Mouse (Mus musculus) heart, adult 2 months (tissue): ENCODE results near the gene Gpr152. TPM values are rescaled to one million over a fixed set of nuclear protein-coding genes. Genes with fewer than 3 reads are reported as not detected.
A peak's percentile ranks its signal among the peaks of the same experiment; 100 is the strongest.

ENCODE experiments used
- DNase-seq, 2 experiments: peaks; one replicate each; pipeline ENCODE4 v3.0.0; 2021
- H3K27ac ChIP-seq: fragments of 200-600 bp; 2 replicates; pipeline ENCODE4 v1.8.1; 2022
- H3K27me3 ChIP-seq: fragments of 200-500 bp; 2 replicates; pipeline ENCODE4 v1.6.1; 2012; ENCODE audit warnings: mild to moderate bottlenecking, low read length, inconsistent platforms, mixed read lengths; ENCODE audit not compliant: control insufficient read depth, insufficient read depth
- H3K36me3 ChIP-seq: fragments of 200-500 bp; 2 replicates; pipeline ENCODE4 v1.6.1; 2012; ENCODE audit warnings: low read length, inconsistent platforms; ENCODE audit not compliant: control insufficient read depth, insufficient read depth
- H3K4me1 ChIP-seq: fragments of 200-500 bp; 2 replicates; pipeline ENCODE4 v1.6.1; 2011; ENCODE audit warnings: low read length; ENCODE audit not compliant: control insufficient read depth, insufficient read depth
- H3K4me3 ChIP-seq: fragments of 200-600 bp; 2 replicates; pipeline ENCODE4 v1.8.1; 2022
- H3K79me2 ChIP-seq: fragments of 200-500 bp; replicated peaks from 2 replicates; pipeline ENCODE4 v1.6.1; 2012; ENCODE audit warnings: mild to moderate bottlenecking, inconsistent platforms, low read length, moderate library complexity, mixed read lengths; ENCODE audit not compliant: control insufficient read depth, insufficient read depth
- H3K9ac ChIP-seq: fragments of 200-500 bp; 2 replicates; pipeline ENCODE4 v1.6.1; 2012; ENCODE audit warnings: low read depth, mild to moderate bottlenecking, control low read depth, inconsistent platforms, low read length, mixed read lengths
- CTCF ChIP-seq: fragments of 200-600 bp; IDR thresholded peaks from 2 replicates; pipeline ENCODE4 v1.8.1; 2022; ENCODE audit warnings: antibody characterized with exemption, mild to moderate bottlenecking, moderate library complexity
- EP300 ChIP-seq: fragments of 200-500 bp; IDR thresholded peaks from 2 replicates; pipeline ENCODE4 v1.6.1; 2011; ENCODE audit warnings: low read depth, low read length, control low read depth; ENCODE audit not compliant: insufficient read depth
- POLR2A ChIP-seq: fragments of 200-500 bp; IDR thresholded peaks from 2 replicates; pipeline ENCODE4 v1.6.1; 2011; ENCODE audit warnings: mild to moderate bottlenecking, low read depth, low read length, control low read depth; ENCODE audit not compliant: insufficient read depth
- WGBS: fragments of 180-500 bp; shearing (Covaris S2); methylation state at CpG from one replicate; pipeline ENCODE4 v1.1.7; 2018; 5-methylcytosine and 5-hydroxymethylcytosine counted together
- intact Hi-C: fragments of 180-260 bp; cut with DNase I; formaldehyde crosslinking; loops from one replicate; pipeline ENCODE4 v1.15.1; 2025
- polyA plus RNA-seq: library from polyadenylated mRNA; depleted of rRNA; stranded (reverse); fragments of >200 nt; gene quantifications from 2 replicates; pipeline ENCODE4 v1.2.3, GENCODE M21; 2012; rRNA removed
- total RNA-seq, 2 experiments: library from RNA; stranded (reverse); gene quantifications; 2 replicates each; pipeline ENCODE4 v1.2.3; 2021

Gene Gpr152
- total and polyA plus RNA-seq, 3 experiments: 0.05 to 0.12 TPM; not detected in 1

DNA sequence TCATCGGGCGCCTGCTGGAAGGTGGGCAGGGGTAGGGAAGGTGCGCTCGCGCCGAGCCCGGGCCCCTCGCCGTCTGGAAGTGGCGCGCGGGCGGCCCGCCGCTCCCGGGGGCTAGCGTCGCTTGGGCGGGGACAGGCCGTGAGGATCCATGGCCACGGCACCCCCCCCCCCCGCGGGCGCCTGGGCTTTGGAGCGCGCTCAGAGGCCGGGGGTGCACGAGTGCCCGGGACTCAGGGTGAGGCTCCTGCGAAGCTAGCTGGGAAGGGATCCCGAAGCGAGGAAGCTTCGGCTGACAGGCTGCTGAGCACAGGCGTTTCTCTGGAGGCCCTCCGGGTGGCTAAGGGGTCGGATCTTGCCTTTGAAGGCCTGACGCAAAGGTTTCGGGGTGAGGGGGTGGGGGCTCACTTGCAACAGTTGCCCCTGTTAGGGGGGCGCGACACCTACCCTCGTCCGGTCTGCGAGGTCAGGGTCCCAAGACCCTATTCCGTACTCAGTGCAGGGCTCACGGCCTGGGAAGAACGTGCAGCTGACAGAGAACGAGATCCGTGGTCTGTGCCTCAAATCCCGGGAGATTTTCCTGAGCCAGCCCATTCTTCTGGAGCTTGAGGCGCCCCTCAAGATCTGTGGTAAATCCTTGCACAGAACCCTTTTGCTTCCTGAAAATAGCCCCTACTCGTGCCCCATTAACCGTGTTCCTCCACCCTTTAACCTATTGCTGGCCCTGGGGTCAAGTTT, 52.8 kb downstream of the Gpr152 start:
- Histone ChIP-seq H3K4me3 (peak overlapping the region; percentile 98), H3K9ac (peak overlapping the region; percentile 99), H3K4me1 (peaks cover 10% of the 10 kb centered on the region), H3K27ac (peak overlapping the region; percentile 96), H3K36me3 (peaks cover 12% of the 10 kb centered on the region), H3K79me2 (peaks cover 5% of the 10 kb centered on the region; the same call in 1 of the 2 replicates), H3K27me3 (no peaks in the 10 kb centered on the region)
- intact Hi-C loops: loop anchor here (1.0 kb wide), 2 partner anchors 9 to 22 kb away; partner anchors contain the start of gene Rad9a
- TF ChIP-seq POLR2A: no peak
- TF ChIP-seq EP300: no peak
- TF ChIP-seq CTCF: no peak
- under 1% methylated on average over 46 of the region's 52 CpGs for WGBS
- peak in 1 of 2 experiments; percentile 45 for DNase-seq

GRCm38 (mm10) chr19:4193129-4193528, 53.5 kb downstream of the Gpr152 start:
- Histone ChIP-seq H3K27me3 (no peaks in the 10 kb centered on the region), H3K9ac (peak overlapping the region; percentile 99), H3K4me1 (peaks cover 10% of the 10 kb centered on the region), H3K36me3 (peaks cover 12% of the 10 kb centered on the region), H3K27ac (peak overlapping the region; percentile 96; the same call in 1 of the 2 replicates), H3K79me2 (peaks cover 5% of the 10 kb centered on the region; the same call in 1 of the 2 replicates), H3K4me3 (peak overlapping the region; percentile 98)
- WGBS: 44% methylated on average over 6 of the region's 6 CpGs
- DNase-seq: no peak
- no peak for TF ChIP-seq POLR2A
- no peak for TF ChIP-seq CTCF
- no peak for TF ChIP-seq EP300
- intact Hi-C loops: no loop called here

GRCm38 (mm10) chr19:4194021-4194724, 54.6 kb downstream of the Gpr152 start:
- Histone ChIP-seq H3K9ac (no peak overlapping the region), H3K36me3 (peaks cover 12% of the 10 kb centered on the region)
- no peak for DNase-seq

GRCm38 (mm10) chr19:4194776-4195650, 55.4 kb downstream of the Gpr152 start:
- WGBS: 81% methylated on average over 12 of the region's 12 CpGs
- Histone ChIP-seq H3K27ac (no peak overlapping the region), H3K79me2 (peaks cover 5% of the 10 kb centered on the region; the same call in 1 of the 2 replicates), H3K4me3 (no peak overlapping the region), H3K4me1 (peaks cover 10% of the 10 kb centered on the region), H3K27me3 (no peaks in the 10 kb centered on the region), H3K36me3 (peaks cover 12% of the 10 kb centered on the region), H3K9ac (no peak overlapping the region)
- no peak for DNase-seq
- TF ChIP-seq CTCF (no peak), EP300 (no peak), POLR2A (no peak)
- intact Hi-C loops: no loop called here

More at GRCm38 (mm10) chr19:4194021-4194724, 54.6 kb downstream of the Gpr152 start:
- WGBS: 78% methylated on average over 8 of the region's 8 CpGs
- TF ChIP-seq POLR2A: no peak
- TF ChIP-seq EP300: no peak
- no peak for TF ChIP-seq CTCF
- peaks cover 10% of the 10 kb centered on the region for H3K4me1 ChIP-seq
- H3K27ac ChIP-seq: no peak overlapping the region
- intact Hi-C loops: no loop called here
- no peak overlapping the region for H3K4me3 ChIP-seq
- peaks cover 5% of the 10 kb centered on the region; the same call in 1 of the 2 replicates for H3K79me2 ChIP-seq
- no peaks in the 10 kb centered on the region for H3K27me3 ChIP-seq

Other genes starting within 250 kb of the Gpr152 start
Only the 30 nearest of the 33 such genes appear.
- gene Unc93b1, start 204.6 kb upstream of the Gpr152 start, total RNA-seq: 10 to 100 TPM; 17.5 to 18.3 TPM
- 38.1 and 45.5 TPM in 2 replicates for gene Unc93b1, start 204.6 kb upstream of the Gpr152 start, polyA plus RNA-seq
- gene Aldh3b3, start 181.1 kb upstream of the Gpr152 start, total RNA-seq: under 1 TPM; 0.39 to 0.61 TPM
- 2.8 and 5.4 TPM in 2 replicates for gene Aldh3b3, start 181.1 kb upstream of the Gpr152 start, polyA plus RNA-seq
- gene Aldh3b2, start 167.5 kb upstream of the Gpr152 start, total RNA-seq: under 1 TPM; 0.18 to 0.26 TPM
- gene Aldh3b2, start 167.5 kb upstream of the Gpr152 start, polyA plus RNA-seq: 0.91 and 1.6 TPM in 2 replicates
- gene Acy3, start 153.2 kb upstream of the Gpr152 start, total RNA-seq: 10 to 100 TPM; 21.5 to 28.0 TPM
- gene Acy3, start 153.2 kb upstream of the Gpr152 start, polyA plus RNA-seq: 68.7 and 89.9 TPM in 2 replicates
- gene Tbx10, start 147.0 kb upstream of the Gpr152 start, total RNA-seq: not detected
- gene Tbx10, start 147.0 kb upstream of the Gpr152 start, polyA plus RNA-seq: 0.14 TPM in 1 of 2 replicates, not detected in the other
- 100 to 1,000 TPM; 136 to 149 TPM for gene Nudt8, start 139.2 kb upstream of the Gpr152 start, total RNA-seq
- gene Nudt8, start 139.2 kb upstream of the Gpr152 start, polyA plus RNA-seq: 46.4 and 61.9 TPM in 2 replicates
- 1 to 10 TPM; 1.0 to 1.7 TPM for gene Gm49405, start 139.2 kb upstream of the Gpr152 start, total RNA-seq
- gene Gm49405, start 139.2 kb upstream of the Gpr152 start, polyA plus RNA-seq: 11.0 TPM in 2 replicates
- 100 to 1,000 TPM; 193 to 236 TPM for gene Doc2g, start 136.5 kb upstream of the Gpr152 start, total RNA-seq
- 432 and 597 TPM in 2 replicates for gene Doc2g, start 136.5 kb upstream of the Gpr152 start, polyA plus RNA-seq
- gene Ndufv1, start 127.0 kb upstream of the Gpr152 start, total RNA-seq: 1,000 to 10,000 TPM; 1,031 to 1,231 TPM
- 1,078 and 1,145 TPM in 2 replicates for gene Ndufv1, start 127.0 kb upstream of the Gpr152 start, polyA plus RNA-seq
- 100 to 1,000 TPM; 356 to 371 TPM for gene Gstp1, start 101.8 kb upstream of the Gpr152 start, total RNA-seq
- 480 and 490 TPM in 2 replicates for gene Gstp1, start 101.8 kb upstream of the Gpr152 start, polyA plus RNA-seq
- gene Gstp2, start 93.8 kb upstream of the Gpr152 start, total RNA-seq: 100 to 1,000 TPM; 121 to 137 TPM
- 38.3 and 58.2 TPM in 2 replicates for gene Gstp2, start 93.8 kb upstream of the Gpr152 start, polyA plus RNA-seq
- not detected for gene Gstp3, start 80.2 kb upstream of the Gpr152 start, total RNA-seq
- gene Gstp3, start 80.2 kb upstream of the Gpr152 start, polyA plus RNA-seq: 1.1 TPM in 1 of 2 replicates, not detected in the other
- not detected for gene Cabp2, start 58.2 kb upstream of the Gpr152 start, total RNA-seq
- not detected in 2 replicates for gene Cabp2, start 58.2 kb upstream of the Gpr152 start, polyA plus RNA-seq
- 10 to 100 TPM; 39.9 to 43.2 TPM for gene Cdk2ap2, start 42.6 kb upstream of the Gpr152 start, total RNA-seq
- 81.3 and 85.3 TPM in 2 replicates for gene Cdk2ap2, start 42.6 kb upstream of the Gpr152 start, polyA plus RNA-seq
- gene Pitpnm1, start 39.8 kb upstream of the Gpr152 start, total RNA-seq: 10 to 100 TPM; 18.1 to 19.9 TPM
- 43.6 and 49.9 TPM in 2 replicates for gene Pitpnm1, start 39.8 kb upstream of the Gpr152 start, polyA plus RNA-seq
- gene Aip, start 13.9 kb upstream of the Gpr152 start, total RNA-seq: 10 to 100 TPM; 55.1 to 60.6 TPM
- 69.4 and 82.1 TPM in 2 replicates for gene Aip, start 13.9 kb upstream of the Gpr152 start, polyA plus RNA-seq
- gene Cabp4, start 4.2 kb downstream of the Gpr152 start, total RNA-seq: not detected
- gene Cabp4, start 4.2 kb downstream of the Gpr152 start, polyA plus RNA-seq: 0.21 TPM in 1 of 2 replicates, not detected in the other
- 10 to 100 TPM; 43.9 to 45.1 TPM for gene Coro1b, start 8.8 kb downstream of the Gpr152 start, total RNA-seq
- 83.3 and 95.0 TPM in 2 replicates for gene Coro1b, start 8.8 kb downstream of the Gpr152 start, polyA plus RNA-seq
- gene Ptprcap, start 13.8 kb downstream of the Gpr152 start, total RNA-seq: 1 to 10 TPM; 1.1 to 1.7 TPM
- gene Ptprcap, start 13.8 kb downstream of the Gpr152 start, polyA plus RNA-seq: 2.2 and 6.4 TPM in 2 replicates
- gene Rps6kb2, start 23.6 kb downstream of the Gpr152 start, total RNA-seq: 10 to 100 TPM; 14.7 to 18.2 TPM
- gene Rps6kb2, start 23.6 kb downstream of the Gpr152 start, polyA plus RNA-seq: 29.5 and 32.9 TPM in 2 replicates
- 10 to 100 TPM; 24.4 to 27.0 TPM for gene Carns1, start 35.7 kb downstream of the Gpr152 start, total RNA-seq
- 78.0 and 79.1 TPM in 2 replicates for gene Carns1, start 35.7 kb downstream of the Gpr152 start, polyA plus RNA-seq
- gene Tbc1d10c, start 51.5 kb downstream of the Gpr152 start, total RNA-seq: 10 to 100 TPM; 12.4 to 14.4 TPM
- 13.7 and 15.8 TPM in 2 replicates for gene Tbc1d10c, start 51.5 kb downstream of the Gpr152 start, polyA plus RNA-seq
- gene Ppp1ca, start 52.3 kb downstream of the Gpr152 start, total RNA-seq: 100 to 1,000 TPM; 272 to 313 TPM
- gene Ppp1ca, start 52.3 kb downstream of the Gpr152 start, polyA plus RNA-seq: 406 and 497 TPM in 2 replicates
- gene Rad9a, start 61.9 kb downstream of the Gpr152 start, total RNA-seq: 1 to 10 TPM; 4.1 to 4.4 TPM
- 13.5 and 13.9 TPM in 2 replicates for gene Rad9a, start 61.9 kb downstream of the Gpr152 start, polyA plus RNA-seq
- gene Clcf1, start 74.5 kb downstream of the Gpr152 start, total RNA-seq: 1 to 10 TPM in 1 of 2 experiments, under 1 TPM in 1; 0.55 to 1.0 TPM
- 2.8 and 5.4 TPM in 2 replicates for gene Clcf1, start 74.5 kb downstream of the Gpr152 start, polyA plus RNA-seq
- not detected for gene AC109138.7, start 74.6 kb downstream of the Gpr152 start, total RNA-seq
- gene AC109138.7, start 74.6 kb downstream of the Gpr152 start, polyA plus RNA-seq: 15.3 TPM in 1 of 2 replicates, not detected in the other
- gene Pold4, start 92.1 kb downstream of the Gpr152 start, total RNA-seq: 10 to 100 TPM in 1 of 2 experiments, 1 to 10 TPM in 1; 9.2 to 12.0 TPM
- 36.9 and 48.1 TPM in 2 replicates for gene Pold4, start 92.1 kb downstream of the Gpr152 start, polyA plus RNA-seq
- 1 to 10 TPM; 6.7 to 7.3 TPM for gene Ssh3, start 129.4 kb downstream of the Gpr152 start, total RNA-seq
- gene Ssh3, start 129.4 kb downstream of the Gpr152 start, polyA plus RNA-seq: 13.7 and 15.9 TPM in 2 replicates
- under 1 TPM; 0.34 to 0.60 TPM for gene Ankrd13d, start 143.3 kb downstream of the Gpr152 start, total RNA-seq
- 1.4 and 1.5 TPM in 2 replicates for gene Ankrd13d, start 143.3 kb downstream of the Gpr152 start, polyA plus RNA-seq
- 10 to 100 TPM; 56.0 to 59.0 TPM for gene Grk2, start 166.4 kb downstream of the Gpr152 start, total RNA-seq
- 53.6 and 61.3 TPM in 2 replicates for gene Grk2, start 166.4 kb downstream of the Gpr152 start, polyA plus RNA-seq